Mouse (Mus musculus) retina, embryonic 14.5 days (tissue): ENCODE data around the gene Cd99l2.
"Not testable (repeated sequence)": the region's sequence is repeated elsewhere in the genome, so short reads cannot be mapped to it uniquely, and the experiment has no call there.

Experiments used
- DNase-seq: peaks from one replicate; pipeline ENCODE4 v3.0.0-alpha.2; 2015; ENCODE audit warnings: low spot score

Cd99l2 gene

GRCm38 (mm10) chrX:71492634-71493278 is at the start of gene Cd99l2:
Gene Cd99l2, minus strand, starts transcription at chrX:71492849.
- DNase-seq: peak; percentile 82

DNA sequence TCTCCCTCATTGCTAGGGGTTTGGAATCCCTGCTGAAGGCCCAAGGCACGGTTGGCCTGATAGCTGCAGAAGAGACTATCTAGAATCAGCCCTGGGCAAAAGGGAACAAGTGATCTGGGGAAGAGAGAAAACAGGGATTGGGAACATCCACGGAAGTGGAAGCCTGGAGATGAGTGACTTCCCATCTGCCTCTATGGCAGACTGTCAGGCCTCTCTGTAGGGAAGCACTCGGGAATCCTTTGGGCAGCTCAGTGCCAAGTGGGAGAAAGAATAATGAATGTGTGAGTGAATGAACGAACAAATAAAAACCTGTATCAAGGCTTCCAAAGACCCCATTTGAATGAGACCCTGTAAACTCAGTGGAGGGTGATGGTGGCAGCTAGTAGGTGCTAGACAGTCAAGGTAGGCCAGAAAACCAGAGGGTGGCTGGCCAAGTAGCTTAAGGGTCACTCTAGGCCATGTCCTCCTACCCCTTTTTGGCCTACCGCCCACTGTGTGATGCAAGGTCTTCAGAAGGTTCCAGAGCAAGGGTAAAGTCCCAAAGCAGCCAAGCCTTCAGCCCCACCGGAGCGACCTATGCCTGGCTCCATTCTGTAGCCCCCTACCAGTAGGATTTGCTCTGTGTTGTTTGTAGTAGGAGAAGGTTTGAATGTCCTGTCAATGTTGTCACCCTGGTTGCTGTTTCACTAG is 48.3 kb upstream of the Cd99l2 start:
- DNase-seq: no peak

DNA sequence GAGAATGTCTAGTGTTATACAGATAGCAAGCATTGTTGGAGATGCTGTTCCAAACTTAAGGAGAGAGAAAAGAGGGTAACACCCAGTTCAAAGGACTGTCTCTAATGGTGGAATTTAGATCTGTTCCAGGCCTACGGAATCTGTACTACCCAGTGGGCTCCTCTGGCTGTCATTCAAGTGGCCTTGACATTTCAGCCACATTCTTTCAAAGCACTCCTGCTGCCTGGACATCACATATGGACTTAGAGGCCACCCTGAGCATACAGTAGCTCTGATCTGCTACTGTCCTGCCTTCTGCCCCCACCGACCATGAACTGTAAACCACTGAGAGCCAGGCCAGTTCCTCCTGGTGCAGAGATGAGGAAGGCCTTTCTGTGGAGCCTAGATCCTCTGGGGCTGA is 45.1 kb upstream of the Cd99l2 start:
- no peak for DNase-seq

GRCm38 (mm10) chrX:71534102-71534501 is 41.5 kb upstream of the Cd99l2 start:
- DNase-seq: no peak

GRCm38 (mm10) chrX:71532635-71533034 is 40.0 kb upstream of the Cd99l2 start:
- DNase-seq: no peak

GRCm38 (mm10) chrX:71528646-71529045 is 36.0 kb upstream of the Cd99l2 start:
- no peak for DNase-seq

DNA sequence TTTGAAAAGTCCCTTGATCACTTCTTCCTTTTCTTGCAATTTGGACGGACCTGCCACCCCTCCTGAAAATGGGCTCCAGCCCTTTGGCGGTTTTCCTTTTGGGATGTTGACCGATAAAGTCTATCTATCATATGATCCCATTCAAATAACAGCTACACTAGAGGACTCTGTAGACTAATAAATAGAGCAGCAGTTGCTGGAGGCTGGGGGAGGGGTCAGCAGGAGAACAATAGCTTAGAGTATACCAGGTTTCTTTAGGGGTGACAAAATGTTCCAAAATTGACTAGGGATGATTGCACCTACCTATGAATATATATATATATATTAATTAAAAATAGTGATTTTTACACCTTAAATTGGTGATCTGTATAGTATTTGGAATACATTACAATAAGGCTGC is 35.5 kb upstream of the Cd99l2 start:
- no peak for DNase-seq

DNA sequence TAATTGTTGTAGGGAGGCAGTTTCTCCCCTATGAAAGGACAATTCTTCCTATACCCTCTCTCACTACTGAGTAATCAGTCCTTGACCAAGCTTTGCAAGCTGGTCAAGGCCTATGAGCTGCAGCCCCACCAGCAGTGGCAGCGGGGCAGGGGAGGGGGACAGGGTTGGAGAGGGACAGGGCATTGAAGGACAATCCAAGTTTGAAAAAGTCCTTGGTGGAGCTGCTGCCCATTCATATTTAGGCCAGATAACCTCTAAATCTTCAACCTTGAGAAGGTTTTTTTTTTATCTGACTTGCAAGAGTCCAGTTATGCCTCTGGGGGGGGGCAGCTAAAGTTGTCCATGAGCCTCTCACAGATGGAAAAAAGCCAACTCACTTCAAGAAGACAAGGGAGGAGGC is 34.8 kb upstream of the Cd99l2 start:
- no peak for DNase-seq

DNA sequence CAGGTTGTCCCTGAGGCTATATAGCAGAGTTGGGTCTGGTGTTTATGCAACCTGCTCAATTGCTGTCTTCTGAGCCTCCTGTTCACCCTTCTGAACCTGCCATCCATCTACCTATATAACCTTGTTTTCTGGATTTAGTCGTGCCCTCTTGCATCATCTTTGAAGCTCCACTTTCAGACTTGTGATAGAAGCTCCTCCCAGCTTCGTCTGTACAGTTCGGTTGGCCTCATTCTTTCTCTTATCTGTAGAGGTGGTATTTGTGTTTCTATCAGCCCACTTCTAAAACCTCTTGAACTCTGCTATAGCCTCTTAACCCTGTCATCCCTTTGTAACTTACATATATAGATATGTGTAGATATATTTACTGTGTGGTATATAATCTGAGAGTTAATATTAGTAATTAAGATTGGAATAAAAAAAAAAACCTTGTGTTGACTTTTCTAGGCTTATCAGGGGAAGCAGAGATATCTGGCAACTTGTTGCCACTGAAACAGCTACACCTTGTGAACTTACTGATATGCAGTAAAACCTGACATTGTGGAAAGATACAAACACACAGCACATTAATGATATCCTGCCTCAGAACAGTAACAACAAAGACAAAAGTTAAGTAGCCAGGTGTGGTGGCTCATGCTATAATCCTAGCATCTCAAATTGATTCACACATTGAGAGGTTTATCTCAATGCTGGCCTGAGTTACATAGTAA is 33.1 kb upstream of the Cd99l2 start:
- no peak for DNase-seq

DNA sequence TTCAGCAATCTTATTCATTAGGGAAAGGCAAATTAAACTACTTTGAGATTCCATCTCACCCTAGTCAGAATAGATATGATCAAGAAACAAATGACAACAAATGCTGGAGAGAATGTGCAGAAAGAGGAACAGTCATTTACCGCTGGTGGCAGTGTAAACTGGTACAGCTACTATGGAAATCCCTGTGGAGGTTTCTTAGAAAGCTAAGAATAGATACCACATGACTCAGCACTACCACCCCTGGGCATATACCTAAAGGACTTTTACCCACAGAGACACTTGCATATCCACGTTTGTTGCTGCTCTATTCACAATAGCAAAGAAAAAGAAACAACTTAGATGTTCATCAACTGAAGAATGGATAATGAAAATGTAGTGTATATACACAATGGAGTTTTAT is 31.7 kb upstream of the Cd99l2 start:
- DNase-seq: no peak

DNA sequence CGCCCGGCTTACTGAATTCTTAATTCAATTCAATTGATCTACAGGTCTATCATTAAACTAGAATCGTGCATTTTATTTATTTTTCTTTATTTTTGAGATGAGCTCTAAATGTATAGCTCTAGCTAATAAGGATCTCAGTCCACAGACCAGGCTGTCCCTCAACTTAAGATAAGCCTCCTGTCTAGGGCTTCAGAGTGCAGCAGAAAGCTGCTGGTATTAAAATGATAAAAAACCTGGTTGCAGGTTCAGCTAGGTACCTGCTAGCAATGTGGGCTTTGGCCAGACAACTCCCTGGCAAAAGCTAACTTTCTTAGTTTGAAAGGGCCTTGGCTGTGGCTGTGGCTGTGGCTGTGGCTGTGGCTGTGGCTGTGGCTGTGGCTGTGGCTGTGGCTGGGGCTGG is 30.2 kb upstream of the Cd99l2 start:
- no peak for DNase-seq

DNA sequence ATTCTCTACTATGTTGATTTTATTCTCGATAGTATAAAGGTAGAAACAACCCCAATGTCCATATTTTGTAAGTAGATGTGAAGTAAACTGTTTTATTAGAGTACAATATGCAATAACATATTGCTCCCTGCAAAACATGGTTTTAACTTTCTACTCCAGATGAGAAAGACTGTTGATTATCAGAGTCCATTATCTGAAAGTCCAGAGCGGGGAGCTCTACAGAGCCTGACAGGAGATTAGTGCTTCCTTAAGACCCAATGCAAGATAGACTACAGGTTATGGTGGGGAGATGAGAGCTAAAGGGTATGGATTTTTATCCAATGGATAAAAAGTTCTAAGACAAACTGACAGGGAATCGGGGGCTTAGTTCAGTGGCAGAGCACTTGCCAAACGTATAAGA is 26.6 kb upstream of the Cd99l2 start:
- no peak for DNase-seq

DNA sequence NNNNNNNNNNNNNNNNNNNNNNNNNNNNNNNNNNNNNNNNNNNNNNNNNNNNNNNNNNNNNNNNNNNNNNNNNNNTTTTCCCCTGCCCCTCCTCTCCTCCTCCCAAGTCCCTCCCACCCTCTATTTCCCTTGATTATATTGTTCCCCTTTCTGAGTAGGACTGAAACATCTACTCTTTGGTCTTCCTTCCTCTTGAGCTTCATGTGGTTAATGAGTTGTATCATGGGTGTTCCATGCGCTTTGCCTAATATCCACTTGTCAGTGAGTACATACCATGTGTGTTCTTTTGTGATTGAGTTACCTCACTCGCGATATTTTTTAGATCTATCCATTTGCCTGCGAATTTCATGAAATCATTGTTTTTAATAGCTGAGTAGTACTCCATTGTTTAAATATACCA is 13.9 kb upstream of the Cd99l2 start:
- DNase-seq: not testable (repeated sequence)

DNA sequence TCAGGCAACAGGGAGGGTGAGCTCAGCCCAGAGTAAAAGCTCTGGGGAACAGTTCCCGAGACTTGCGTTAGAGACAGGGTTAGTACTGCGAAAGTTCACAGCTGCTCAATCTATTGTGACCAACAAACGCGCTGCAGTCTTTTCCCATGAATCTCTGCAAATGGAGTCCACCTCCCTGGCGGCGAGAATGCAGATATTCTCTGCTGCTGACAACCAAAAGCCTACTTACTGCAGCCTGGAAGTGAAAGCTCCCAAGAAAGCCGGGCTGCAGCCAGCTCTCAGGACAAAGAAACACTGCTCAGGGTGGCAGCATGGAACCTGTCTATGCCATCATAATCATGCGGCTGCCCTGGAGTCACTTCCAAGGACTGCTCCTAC is 619 bp upstream of the Cd99l2 start:
- DNase-seq: peak; percentile 51

DNA sequence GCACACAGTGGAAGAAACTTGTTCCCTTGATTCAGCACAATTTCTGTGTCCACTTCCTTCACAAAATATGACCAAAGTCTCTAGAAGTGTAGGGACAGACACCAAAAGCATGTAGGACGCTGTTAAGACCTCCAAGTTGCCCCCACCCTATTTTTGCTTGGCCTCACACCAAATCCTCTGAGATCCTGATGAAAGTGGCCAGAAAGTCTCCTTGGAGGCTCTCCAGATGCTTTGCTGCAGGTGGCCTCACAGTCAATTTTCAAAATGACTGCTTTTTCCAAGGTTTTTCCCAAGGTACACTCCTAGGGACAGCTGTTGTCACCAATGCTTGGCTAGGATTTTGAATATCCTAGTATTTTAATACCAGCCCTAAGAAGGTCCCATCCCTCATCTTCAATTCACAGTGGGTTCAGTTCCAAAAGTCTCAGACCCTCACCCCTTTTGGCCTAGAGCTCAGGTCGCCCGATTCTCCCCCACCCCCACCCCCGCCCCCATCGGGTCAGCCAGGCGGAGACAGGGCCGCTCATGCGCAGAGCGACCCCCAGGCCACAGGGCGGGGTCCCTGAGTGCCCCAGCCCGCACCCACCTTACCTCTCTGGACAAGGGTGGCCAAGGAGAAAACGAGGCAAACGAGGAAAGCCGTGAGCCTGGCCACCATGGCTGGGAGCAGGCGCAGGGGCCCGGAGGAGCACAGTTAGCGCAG is 567 bp downstream of the Cd99l2 start:
- peak; percentile 1 for DNase-seq

DNA sequence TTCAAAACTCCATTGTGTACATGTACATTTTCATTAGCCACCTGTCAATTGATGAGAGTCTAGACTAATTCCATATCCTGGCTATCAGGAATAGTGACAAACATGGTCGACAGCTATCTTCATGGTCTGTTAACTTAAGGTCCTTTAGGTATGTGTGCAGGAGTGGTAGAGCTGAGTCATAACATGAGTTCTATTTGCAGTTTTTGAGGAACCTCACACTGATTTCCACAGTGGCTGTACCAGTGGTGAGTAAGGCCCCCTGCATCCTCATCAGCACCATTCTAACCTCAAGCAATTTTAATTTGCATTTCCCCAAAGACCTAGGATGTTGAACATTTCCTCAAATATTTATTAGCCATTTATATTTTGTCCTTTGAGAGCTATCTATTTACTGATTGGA is 3.3 kb downstream of the Cd99l2 start:
- no peak for DNase-seq

DNA sequence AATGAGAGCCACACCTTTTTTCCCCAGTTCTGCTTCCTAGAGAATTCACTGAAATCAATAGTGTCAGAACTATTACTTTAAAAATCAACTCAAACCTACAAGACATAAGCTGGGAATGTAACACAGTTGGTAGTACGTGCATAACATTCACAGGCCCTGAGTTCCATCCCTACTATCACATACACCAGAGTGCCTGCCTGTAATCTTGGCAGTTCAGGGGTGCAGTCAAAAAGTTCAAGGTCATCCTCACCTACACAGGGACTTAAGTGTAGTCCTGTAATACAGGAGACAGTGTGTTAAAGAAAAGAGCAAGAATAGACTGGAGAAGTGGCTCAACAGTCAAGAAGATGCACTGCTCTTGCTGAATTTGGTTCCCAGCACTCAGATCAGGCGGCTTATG is 10.4 kb downstream of the Cd99l2 start:
- DNase-seq: no peak

- no peak for DNase-seq
These were observed 16.7 kb downstream of the Cd99l2 start for GRCm38 (mm10) chrX:71475992-71476391.

DNA sequence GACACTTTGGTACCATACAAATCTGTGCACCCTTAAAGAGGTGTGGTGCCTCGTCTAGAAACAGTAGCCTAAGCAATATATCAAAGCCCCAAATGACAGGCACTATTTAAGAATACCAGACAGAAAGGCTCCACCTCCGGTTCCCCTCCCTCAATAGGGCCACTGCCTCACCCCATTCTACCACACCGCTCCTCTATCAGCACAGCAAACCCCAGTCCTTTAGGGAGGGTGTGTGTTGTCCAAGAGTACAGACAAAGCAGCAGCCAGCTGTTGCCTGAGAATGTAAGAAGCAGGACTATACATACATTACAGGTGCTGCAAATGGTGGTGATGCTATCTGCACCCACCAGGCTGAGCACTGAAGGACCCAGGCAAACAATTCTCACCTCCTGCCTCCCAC is 17.2 kb downstream of the Cd99l2 start:
- no peak for DNase-seq

DNA sequence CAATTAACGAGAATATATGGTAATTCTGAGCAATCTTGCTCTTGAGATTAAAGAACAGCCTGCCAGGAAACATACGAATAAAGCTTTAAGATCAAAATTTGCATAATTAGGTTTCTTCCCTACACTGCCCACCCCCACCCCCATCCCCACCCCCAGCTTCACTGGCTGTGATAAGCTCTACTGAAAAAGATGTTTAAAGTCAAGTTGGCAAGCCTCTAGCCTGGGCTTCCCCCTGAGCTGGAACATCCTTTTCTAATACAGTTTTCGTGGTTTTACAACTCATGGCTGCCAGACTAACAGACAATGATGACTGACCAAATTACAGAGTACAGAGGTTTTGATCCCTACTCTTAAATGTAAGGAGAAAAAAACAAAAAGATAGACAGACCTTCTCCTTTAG is 17.6 kb downstream of the Cd99l2 start:
- DNase-seq: no peak

- DNase-seq: no peak
These were observed 18.2 kb downstream of the Cd99l2 start for GRCm38 (mm10) chrX:71474296-71474956.

GRCm38 (mm10) chrX:71468639-71469295 is 23.9 kb downstream of the Cd99l2 start:
- no peak for DNase-seq
